Mouse (Mus musculus) forebrain, embryonic 15.5 days (tissue): ENCODE measurements around the gene Nav2. TPM values are rescaled to one million over a fixed set of nuclear protein-coding genes. Genes with fewer than 3 reads are reported as not detected.

Experiments used
- ATAC-seq: fragments of 200-750 bp; cut with Nextera tagmentation; replicated peaks from 2 replicates; pipeline ENCODE4 v1.8.0; 2017; ENCODE audit warnings: mild to moderate bottlenecking, moderate TSS enrichment, moderate library complexity
- H3K27ac ChIP-seq: fragments of 300-500 bp; sonication (generic); replicated peaks from 2 replicates; pipeline ENCODE4 v1.5.1; 2015; ENCODE audit warnings: mild to moderate bottlenecking, inconsistent platforms
- H3K27me3 ChIP-seq: fragments of 300-500 bp; sonication (generic); 2 replicates; pipeline ENCODE4 v1.6.1; 2015; ENCODE audit warnings: inconsistent platforms
- H3K36me3 ChIP-seq: fragments of 300-500 bp; sonication (generic); 2 replicates; pipeline ENCODE4 v1.6.1; 2015; ENCODE audit warnings: mild to moderate bottlenecking, inconsistent platforms
- H3K4me1 ChIP-seq: fragments of 300-500 bp; sonication (generic); 2 replicates; pipeline ENCODE4 v1.6.1; 2015; ENCODE audit warnings: inconsistent platforms
- H3K4me2 ChIP-seq: fragments of 300-500 bp; sonication (generic); replicated peaks from 2 replicates; pipeline ENCODE4 v1.6.1; 2015; ENCODE audit warnings: mild to moderate bottlenecking, inconsistent platforms
- H3K4me3 ChIP-seq: fragments of 300-500 bp; sonication (generic); 2 replicates; pipeline ENCODE4 v1.5.1; 2015; ENCODE audit warnings: mild to moderate bottlenecking, inconsistent platforms
- H3K9ac ChIP-seq: fragments of 300-500 bp; sonication (generic); replicated peaks from 2 replicates; pipeline ENCODE4 v1.6.1; 2015; ENCODE audit warnings: mild to moderate bottlenecking, inconsistent platforms
- H3K9me3 ChIP-seq: fragments of 300-500 bp; sonication (generic); 2 replicates; pipeline ENCODE4 v1.6.1; 2016; ENCODE audit warnings: inconsistent platforms
- WGBS: fragments of 180-500 bp; shearing (Covaris S2); methylation state at CpG from one replicate; pipeline ENCODE4 v1.1.7; 2015; ENCODE audit warnings: mixed read lengths; 5-methylcytosine and 5-hydroxymethylcytosine counted together
- polyA plus RNA-seq: library from polyadenylated mRNA; unstranded; fragments of >200 nt; fragmentation: Nextera tagmentation; extraction: Ambion mirVana; gene quantifications from 2 replicates; pipeline ENCODE4 v1.2.1, GENCODE M21; 2015

The Nav2 gene
- polyA plus RNA-seq, 1 experiment from 2014 or later = 27.3 TPM

DNA sequence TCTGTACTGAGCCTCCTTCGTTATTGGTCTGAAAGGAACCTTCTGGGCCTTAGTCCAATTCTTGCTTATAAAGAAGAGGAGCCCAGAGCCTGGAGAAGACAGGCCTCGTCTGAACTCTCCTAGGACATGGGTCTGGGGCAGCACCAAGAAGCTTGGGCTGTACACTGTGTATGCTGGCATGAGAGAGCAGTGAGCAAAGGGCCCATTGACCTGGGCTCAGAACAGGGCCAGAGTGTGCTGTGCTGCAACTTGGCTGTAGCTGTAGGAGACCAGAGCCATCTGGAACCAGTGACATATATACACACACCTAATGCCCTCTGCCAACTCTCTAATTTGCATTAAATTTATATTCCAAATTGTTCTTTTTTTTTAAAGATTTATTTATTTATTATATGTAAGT is 621.0 kb downstream of the Nav2 start:
- no peaks in the 10 kb centered on the region for H3K36me3 ChIP-seq
- no peaks in the 10 kb centered on the region for H3K27me3 ChIP-seq
- 22% methylated on average over 2 of the region's 2 CpGs for WGBS
- no peak overlapping the region for H3K9ac ChIP-seq
- no peaks in the 10 kb centered on the region for H3K9me3 ChIP-seq
- peaks cover 9% of the 10 kb centered on the region; the same call in 1 of the 2 replicates for H3K4me1 ChIP-seq
- peak; percentile 49; the same call in 1 of the 2 replicates for ATAC-seq
- no peak overlapping the region for H3K4me2 ChIP-seq
- no peak overlapping the region for H3K27ac ChIP-seq
- H3K4me3 ChIP-seq = no peak overlapping the region

DNA sequence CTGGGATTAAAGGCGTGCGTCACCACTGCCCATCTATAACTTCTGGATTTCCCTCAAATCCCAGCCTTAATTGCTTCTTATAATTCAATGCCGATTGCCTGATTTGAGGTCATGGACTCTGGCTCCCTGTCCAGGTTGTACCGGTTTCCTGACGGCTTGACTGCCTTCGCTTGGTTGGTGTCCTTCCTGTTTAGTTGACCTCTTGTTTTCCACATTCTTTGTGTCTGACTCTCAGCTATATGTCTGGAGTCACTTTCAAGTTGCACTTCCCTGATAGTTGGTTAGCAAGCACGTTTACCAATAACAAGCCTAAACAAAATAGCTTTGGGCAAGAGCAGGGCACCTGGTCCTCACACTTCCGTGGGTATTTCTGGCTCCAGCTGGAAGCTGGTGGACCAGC is 625.1 kb downstream of the Nav2 start:
- H3K36me3 ChIP-seq = 0 out of 2 replicates have a peak, but pooled peaks cover 3% of the 10 kb centered on the region
- H3K27ac ChIP-seq = no peak overlapping the region
- no peaks in the 10 kb centered on the region for H3K27me3 ChIP-seq
- no peak for ATAC-seq
- no peaks in the 10 kb centered on the region for H3K9me3 ChIP-seq
- H3K4me1 ChIP-seq = no peaks in the 10 kb centered on the region
- 91% methylated on average over 8 of the region's 8 CpGs for WGBS
- no peak overlapping the region for H3K4me3 ChIP-seq
- H3K4me2 ChIP-seq = no peak overlapping the region
- H3K9ac ChIP-seq = no peak overlapping the region

DNA sequence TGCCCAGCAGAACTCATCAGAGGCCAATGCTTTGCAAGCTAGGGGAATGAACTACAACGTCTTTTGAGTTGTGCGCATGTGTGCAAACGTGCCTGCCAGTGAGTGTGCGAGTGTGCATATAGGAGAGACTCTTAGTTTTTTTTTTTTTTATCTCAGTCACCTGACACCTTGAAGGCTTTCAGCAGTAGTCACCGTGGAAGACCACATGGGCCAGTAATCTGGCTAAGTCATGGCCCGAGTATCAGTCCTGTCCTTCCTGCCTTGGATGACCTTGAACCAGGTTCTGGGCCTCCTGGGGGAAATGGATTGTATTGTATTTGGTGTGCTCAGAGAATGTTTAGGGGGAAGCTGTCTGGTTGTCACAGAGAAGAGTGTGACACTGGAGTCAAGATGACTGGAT is 625.7 kb downstream of the Nav2 start:
- no peak for ATAC-seq
- Histone ChIP-seq H3K4me1 (no peaks in the 10 kb centered on the region), H3K27ac (no peak overlapping the region), H3K9me3 (no peaks in the 10 kb centered on the region), H3K4me3 (no peak overlapping the region), H3K9ac (no peak overlapping the region), H3K27me3 (no peaks in the 10 kb centered on the region), H3K36me3 (0 out of 2 replicates have a peak, but pooled peaks cover 3% of the 10 kb centered on the region), H3K4me2 (no peak overlapping the region)
- WGBS = 88% methylated on average over 6 of the region's 6 CpGs

DNA sequence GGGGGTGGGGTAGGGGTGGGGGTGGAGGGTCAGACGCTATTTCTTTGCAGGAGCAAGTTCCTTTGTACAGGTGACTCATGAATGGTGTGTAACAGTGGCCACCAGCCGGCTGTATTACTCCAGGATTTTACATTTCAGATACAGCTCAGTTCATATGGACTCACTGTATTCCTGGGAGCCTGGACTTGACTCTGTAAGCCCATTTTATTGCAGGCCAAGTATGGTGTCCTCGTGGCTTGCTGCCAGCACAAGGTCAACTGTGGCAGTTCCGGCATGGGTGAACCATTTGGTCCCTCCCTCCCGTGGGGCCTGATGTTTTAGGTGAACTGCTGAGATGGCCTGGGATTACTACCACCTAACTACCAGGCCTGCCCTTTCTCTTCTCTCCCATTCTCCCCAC is 629.8 kb downstream of the Nav2 start:
- Histone ChIP-seq H3K27ac (no peak overlapping the region), H3K4me3 (no peak overlapping the region), H3K4me1 (no peaks in the 10 kb centered on the region), H3K9ac (no peak overlapping the region), H3K4me2 (no peak overlapping the region), H3K9me3 (no peaks in the 10 kb centered on the region), H3K36me3 (0 out of 2 replicates have a peak, but pooled peaks cover 3% of the 10 kb centered on the region), H3K27me3 (no peaks in the 10 kb centered on the region)
- ATAC-seq = no peak
- 81% methylated on average over 5 of the region's 5 CpGs for WGBS

DNA sequence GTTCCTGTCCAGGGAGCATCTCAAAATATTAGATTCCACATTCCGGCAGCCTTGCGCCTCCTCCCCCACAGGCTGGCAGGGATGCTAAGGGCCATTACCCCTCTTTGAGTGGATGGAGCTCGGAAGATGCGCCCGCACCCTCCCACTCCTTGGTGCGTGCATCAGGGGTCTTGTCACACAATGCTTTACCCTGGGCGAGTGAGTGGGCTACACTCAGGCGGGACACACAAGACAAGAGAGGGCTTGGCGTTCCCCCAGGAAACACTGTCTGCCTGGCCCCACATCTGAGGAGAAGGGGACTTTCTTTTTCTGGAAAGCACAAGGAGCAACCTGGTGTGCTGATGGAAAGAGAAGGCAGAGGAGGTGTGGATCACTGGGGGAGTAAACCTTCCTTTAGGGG is 631.7 kb downstream of the Nav2 start:
- Histone ChIP-seq H3K9ac (no peak overlapping the region), H3K27me3 (no peaks in the 10 kb centered on the region), H3K4me1 (peaks cover 11% of the 10 kb centered on the region), H3K4me2 (no peak overlapping the region), H3K36me3 (0 out of 2 replicates have a peak, but pooled peaks cover 3% of the 10 kb centered on the region), H3K27ac (no peak overlapping the region), H3K4me3 (no peak overlapping the region), H3K9me3 (no peaks in the 10 kb centered on the region)
- no peak for ATAC-seq
- WGBS = 76% methylated on average over 9 of the region's 9 CpGs

- 81% methylated on average over 3 of the region's 3 CpGs for WGBS
- H3K27ac ChIP-seq = no peak overlapping the region
- H3K9ac ChIP-seq = no peak overlapping the region
- no peaks in the 10 kb centered on the region for H3K36me3 ChIP-seq
- peaks cover 13% of the 10 kb centered on the region for H3K4me1 ChIP-seq
- H3K4me2 ChIP-seq = no peak overlapping the region
- no peak overlapping the region for H3K4me3 ChIP-seq
- no peak for ATAC-seq
- H3K9me3 ChIP-seq = no peaks in the 10 kb centered on the region
- H3K27me3 ChIP-seq = no peaks in the 10 kb centered on the region
Measured at GRCm38 (mm10) chr7:49542135-49542534, 633.6 kb downstream of the Nav2 start.

DNA sequence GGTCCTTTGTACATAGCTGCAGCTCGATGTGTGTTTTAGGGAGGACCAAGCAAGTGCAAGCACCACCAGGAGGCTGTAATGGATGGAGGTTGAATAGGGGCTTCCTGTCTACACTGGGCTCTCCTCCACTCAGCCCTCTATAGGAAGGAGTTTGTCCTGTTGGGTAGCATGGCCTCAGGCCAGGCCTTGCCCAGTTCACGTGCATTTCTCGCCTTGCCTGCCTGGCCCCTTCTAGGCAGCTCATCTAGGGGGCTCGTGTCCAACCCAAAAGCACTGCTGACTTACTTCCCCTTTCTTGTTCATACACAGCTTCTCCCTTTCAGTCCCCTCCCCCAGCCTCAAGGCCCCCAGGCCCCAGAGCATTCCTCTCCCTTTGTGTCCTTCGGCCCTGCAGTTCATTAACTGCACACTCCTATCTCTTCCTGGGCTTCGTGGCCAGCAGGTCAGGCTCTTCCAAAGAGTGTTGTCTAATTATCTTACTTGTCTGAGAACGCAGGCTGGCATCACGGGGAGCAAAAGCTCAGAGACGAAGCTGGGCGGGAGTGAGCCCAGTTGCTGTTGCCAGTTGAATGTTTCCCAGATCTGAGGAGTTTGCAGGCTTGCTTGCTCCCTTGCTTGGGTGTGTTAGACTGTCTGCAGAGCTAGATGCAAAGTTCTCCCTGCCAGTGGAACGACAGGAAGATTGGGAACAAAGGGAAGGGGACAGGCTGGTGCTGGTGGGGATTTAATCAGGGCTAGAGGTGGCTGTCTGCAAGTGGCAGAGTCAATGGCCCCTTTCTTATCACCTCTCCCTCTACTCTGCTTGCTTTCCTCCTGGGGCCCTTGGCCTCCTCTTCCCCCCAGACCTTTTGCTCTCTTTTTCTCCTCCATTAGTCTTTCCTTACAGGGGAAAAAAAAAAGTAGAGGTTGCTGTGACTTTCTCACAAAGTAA is 636.5 kb downstream of the Nav2 start:
- H3K27me3 ChIP-seq = no peaks in the 10 kb centered on the region
- no peaks in the 10 kb centered on the region for H3K9me3 ChIP-seq
- peak; percentile 64 for ATAC-seq
- H3K9ac ChIP-seq = no peak overlapping the region
- H3K4me2 ChIP-seq = no peak overlapping the region
- 12% methylated on average over 11 of the region's 11 CpGs for WGBS
- H3K4me1 ChIP-seq = peaks cover 13% of the 10 kb centered on the region
- H3K4me3 ChIP-seq = no peak overlapping the region
- peak overlapping the region; percentile 25; the same call in 1 of the 2 replicates for H3K27ac ChIP-seq
- no peaks in the 10 kb centered on the region for H3K36me3 ChIP-seq

DNA sequence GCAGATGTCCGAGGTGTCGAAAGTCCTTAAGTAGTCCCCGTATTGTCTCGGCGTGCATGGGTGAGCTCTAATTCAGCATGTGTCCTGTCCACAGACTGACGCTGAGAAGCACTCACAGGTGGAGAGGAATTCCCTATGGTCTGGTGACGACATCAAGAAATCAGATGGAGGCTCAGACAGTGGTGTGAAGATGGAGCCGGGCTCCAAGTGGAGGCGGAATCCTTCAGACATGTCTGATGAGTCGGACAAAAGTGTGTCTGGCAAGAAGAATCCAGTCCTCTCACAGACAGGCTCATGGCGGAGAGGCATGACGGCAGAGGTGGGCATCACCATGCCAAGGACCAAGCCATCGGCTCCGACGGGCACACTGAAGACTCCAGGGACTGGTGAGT is 637.2 kb downstream of the Nav2 start:
- H3K4me2 ChIP-seq = no peak overlapping the region
- H3K9me3 ChIP-seq = no peaks in the 10 kb centered on the region
- no peaks in the 10 kb centered on the region for H3K36me3 ChIP-seq
- no peak overlapping the region for H3K27ac ChIP-seq
- H3K9ac ChIP-seq = no peak overlapping the region
- H3K4me3 ChIP-seq = no peak overlapping the region
- 69% methylated on average over 15 of the region's 15 CpGs for WGBS
- H3K27me3 ChIP-seq = no peaks in the 10 kb centered on the region
- no peak; the same call in 1 of the 2 replicates for ATAC-seq
- H3K4me1 ChIP-seq = peaks cover 13% of the 10 kb centered on the region

- Histone ChIP-seq H3K27ac (no peak overlapping the region), H3K36me3 (no peaks in the 10 kb centered on the region), H3K9me3 (no peaks in the 10 kb centered on the region), H3K4me2 (no peak overlapping the region), H3K27me3 (no peaks in the 10 kb centered on the region), H3K9ac (no peak overlapping the region), H3K4me3 (no peak overlapping the region), H3K4me1 (peaks cover 13% of the 10 kb centered on the region)
- WGBS = 92% methylated on average over 11 of the region's 11 CpGs
- no peak for ATAC-seq
Measured at GRCm38 (mm10) chr7:49548397-49548796, 639.9 kb downstream of the Nav2 start.

DNA sequence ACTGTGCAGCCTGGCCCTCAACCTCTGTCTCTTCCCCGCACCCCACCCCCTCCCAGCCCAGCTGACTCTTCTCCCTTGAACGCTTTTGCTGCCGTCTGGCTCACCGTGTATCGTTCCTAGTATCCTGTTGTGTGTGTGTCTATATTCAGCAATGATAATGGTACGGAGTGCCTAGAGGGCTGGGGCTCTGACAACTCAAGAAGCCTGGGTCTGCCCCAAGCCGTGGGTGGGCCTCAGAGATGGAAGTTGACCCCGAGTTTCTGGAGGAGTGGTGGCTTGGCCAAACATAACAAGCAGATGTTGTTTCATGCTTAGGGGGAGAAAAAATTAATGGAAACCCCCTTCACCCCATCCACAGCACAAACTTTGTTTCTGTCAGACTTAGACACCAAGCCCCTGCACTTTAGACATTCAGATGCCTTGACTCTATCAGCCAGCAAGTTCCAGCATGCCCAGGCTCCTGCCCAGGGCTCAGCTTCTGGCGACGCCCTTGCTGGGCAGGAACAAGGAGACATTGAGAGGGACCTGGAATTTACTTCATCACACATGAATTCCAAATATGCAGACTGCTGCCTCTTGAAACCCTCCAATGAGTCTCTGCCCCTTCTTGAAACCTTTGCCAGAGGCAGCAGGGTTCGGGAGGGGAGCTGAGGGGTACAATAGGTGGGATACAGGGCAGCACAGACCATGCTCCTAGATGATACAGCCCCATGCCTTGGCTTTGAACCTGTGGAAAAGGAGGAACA is 644.9 kb downstream of the Nav2 start:
- no peak overlapping the region for H3K4me3 ChIP-seq
- ATAC-seq = no peak
- H3K9me3 ChIP-seq = no peaks in the 10 kb centered on the region
- no peak overlapping the region for H3K9ac ChIP-seq
- H3K36me3 ChIP-seq = no peaks in the 10 kb centered on the region
- peaks cover 7% of the 10 kb centered on the region for H3K4me1 ChIP-seq
- 60% methylated on average over 11 of the region's 11 CpGs for WGBS
- H3K4me2 ChIP-seq = no peak overlapping the region
- no peaks in the 10 kb centered on the region for H3K27me3 ChIP-seq
- H3K27ac ChIP-seq = no peak overlapping the region

- Histone ChIP-seq H3K36me3 (peaks cover 4% of the 10 kb centered on the region; the same call in 1 of the 2 replicates), H3K4me2 (no peak overlapping the region), H3K4me3 (no peak overlapping the region), H3K9me3 (no peaks in the 10 kb centered on the region), H3K27ac (peak overlapping the region; percentile 57; the same call in 1 of the 2 replicates), H3K4me1 (peaks cover 18% of the 10 kb centered on the region), H3K9ac (no peak overlapping the region), H3K27me3 (no peaks in the 10 kb centered on the region)
- ATAC-seq = no peak
- 64% methylated on average over 12 of the region's 12 CpGs for WGBS
Measured at GRCm38 (mm10) chr7:49558240-49558640, 649.7 kb downstream of the Nav2 start.

- Histone ChIP-seq H3K4me3 (no peak overlapping the region), H3K27me3 (no peaks in the 10 kb centered on the region), H3K27ac (peak overlapping the region; percentile 57), H3K9ac (no peak overlapping the region), H3K4me2 (no peak overlapping the region), H3K36me3 (peaks cover 4% of the 10 kb centered on the region; the same call in 1 of the 2 replicates), H3K4me1 (peaks cover 18% of the 10 kb centered on the region), H3K9me3 (no peaks in the 10 kb centered on the region)
- ATAC-seq = peak; percentile 20; the same call in 1 of the 2 replicates
- WGBS = 66% methylated on average over 5 of the region's 5 CpGs
Measured at GRCm38 (mm10) chr7:49558895-49559294, 650.4 kb downstream of the Nav2 start.
